Mouse (Mus musculus) bone marrow, adult 2 months (tissue): ENCODE results near the gene Apobec2. TPM values are rescaled to one million over a fixed set of nuclear protein-coding genes. Genes with fewer than 3 reads are reported as not detected.
A peak's percentile ranks its signal among the peaks of the same experiment; 100 is the strongest.

Experiments used
- H3K27ac ChIP-seq: fragments of 200-500 bp; 2 replicates; pipeline ENCODE4 v1.5.1; 2012; ENCODE audit warnings: low read depth, mild to moderate bottlenecking, control low read depth, inconsistent platforms, low read length; ENCODE audit not compliant: control insufficient read depth, poor library complexity, insufficient read depth
- H3K4me1 ChIP-seq: fragments of 200-500 bp; 2 replicates; pipeline ENCODE4 v1.6.1; 2011; ENCODE audit warnings: low read length; ENCODE audit not compliant: control insufficient read depth, insufficient read depth
- H3K4me3 ChIP-seq: fragments of 200-500 bp; replicated peaks from 2 replicates; pipeline ENCODE3; 2011; ENCODE audit warnings: mild to moderate bottlenecking, low read depth, low read length, control low read depth; ENCODE audit not compliant: control insufficient read depth
- CTCF ChIP-seq: fragments of 200-500 bp; IDR thresholded peaks from 2 replicates; pipeline ENCODE4 v1.5.1; 2011; ENCODE audit warnings: low read length, control low read depth; ENCODE audit not compliant: control insufficient read depth, insufficient read depth
- POLR2A ChIP-seq: fragments of 200-500 bp; IDR thresholded peaks from 2 replicates; pipeline ENCODE4 v1.6.1; 2011; ENCODE audit warnings: low read depth, mild to moderate bottlenecking, control low read depth, low read length, borderline replicate concordance; ENCODE audit not compliant: control insufficient read depth
- WGBS: fragments of 180-500 bp; shearing (Covaris S2); methylation state at CpG from one replicate; pipeline ENCODE4 v1.1.7; 2018; 5-methylcytosine and 5-hydroxymethylcytosine counted together
- polyA plus RNA-seq: library from polyadenylated mRNA; stranded (reverse); fragments of >200 nt; gene quantifications from 2 replicates; pipeline ENCODE4 v1.2.4, GENCODE M21; 2011; ENCODE audit warnings: low replicate concordance; ENCODE audit not compliant: missing spikeins, insufficient read depth, insufficient read length

The Apobec2 gene
- polyA plus RNA-seq, 1 experiment: not detected

GRCm38 (mm10) chr17:48418781-48419180 is 13.9 kb downstream of the Apobec2 start:
- peak overlapping the region; percentile 37; the same call in 1 of the 2 replicates for H3K27ac ChIP-seq
- 44% methylated on average over 1 of the region's 1 CpGs for WGBS
- no peak overlapping the region for H3K4me3 ChIP-seq

DNA sequence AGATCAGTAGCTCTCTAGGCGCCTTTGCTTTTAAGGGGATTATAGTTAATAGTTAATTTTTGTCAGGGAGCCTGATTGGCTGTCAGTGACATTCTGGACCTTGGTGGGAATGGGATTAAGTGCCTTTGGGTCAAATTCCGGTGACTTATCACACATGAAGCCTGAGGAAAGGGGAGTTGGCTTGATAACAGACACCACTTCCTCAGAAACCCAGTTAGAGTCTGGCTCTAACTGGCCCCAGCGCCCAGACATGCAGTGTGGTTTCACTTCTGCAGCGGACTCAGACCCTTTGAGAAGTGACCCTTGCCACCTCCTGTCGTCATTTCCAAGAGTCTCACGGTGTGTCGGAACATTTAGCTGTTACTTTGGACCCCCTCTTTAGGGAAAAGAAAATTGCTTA is 14.6 kb downstream of the Apobec2 start:
- 9% methylated on average over 7 of the region's 7 CpGs for WGBS
- Histone ChIP-seq H3K4me1 (no peaks in the 10 kb centered on the region; the same call in 1 of the 2 replicates), H3K27ac (no peak overlapping the region; the same call in 1 of the 2 replicates), H3K4me3 (peak overlapping the region; percentile 0)
- TF ChIP-seq CTCF (no peak), POLR2A (no peak)

More at GRCm38 (mm10) chr17:48418781-48419180, 13.9 kb downstream of the Apobec2 start:
- TF ChIP-seq CTCF (no peak), POLR2A (no peak)
- no peaks in the 10 kb centered on the region; the same call in 1 of the 2 replicates for H3K4me1 ChIP-seq

GRCm38 (mm10) chr17:48417521-48417920 is 15.2 kb downstream of the Apobec2 start:
- 54% methylated on average over 6 of the region's 6 CpGs for WGBS
- Histone ChIP-seq H3K4me3 (no peak overlapping the region), H3K27ac (no peak overlapping the region), H3K4me1 (no peaks in the 10 kb centered on the region; the same call in 1 of the 2 replicates)
- TF ChIP-seq CTCF: no peak
- no peak for TF ChIP-seq POLR2A

- Histone ChIP-seq H3K27ac (no peak overlapping the region), H3K4me3 (no peak overlapping the region), H3K4me1 (no peaks in the 10 kb centered on the region; the same call in 1 of the 2 replicates)
- TF ChIP-seq POLR2A (no peak), CTCF (peak; percentile 35)
- 90% methylated on average over 14 of the region's 14 CpGs for WGBS
Observed at GRCm38 (mm10) chr17:48416425-48417195, 16.1 kb downstream of the Apobec2 start.

DNA sequence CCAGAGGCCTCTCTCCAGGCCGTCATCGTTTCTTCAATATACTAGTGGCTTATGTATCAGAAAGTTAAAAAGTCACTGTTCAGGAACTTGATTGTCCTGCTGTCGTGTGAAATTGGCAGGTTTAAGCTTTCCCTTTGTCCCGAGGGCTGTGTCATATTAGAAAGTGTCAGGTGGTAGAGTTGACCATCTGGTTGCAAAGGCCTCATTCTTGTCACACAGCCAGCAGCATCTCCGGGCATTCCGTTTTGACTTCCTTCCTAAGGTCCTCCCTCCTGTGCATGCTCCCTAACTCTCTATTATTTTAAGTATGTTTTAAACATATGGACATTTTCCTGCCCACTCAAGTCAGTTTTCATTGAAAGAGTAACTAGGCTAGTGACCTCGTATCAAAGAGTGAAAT is 16.7 kb downstream of the Apobec2 start:
- WGBS: 88% methylated on average over 7 of the region's 7 CpGs
- TF ChIP-seq POLR2A: no peak
- TF ChIP-seq CTCF: no peak
- H3K4me3 ChIP-seq: no peak overlapping the region
- no peak overlapping the region for H3K27ac ChIP-seq
- no peaks in the 10 kb centered on the region; the same call in 1 of the 2 replicates for H3K4me1 ChIP-seq

DNA sequence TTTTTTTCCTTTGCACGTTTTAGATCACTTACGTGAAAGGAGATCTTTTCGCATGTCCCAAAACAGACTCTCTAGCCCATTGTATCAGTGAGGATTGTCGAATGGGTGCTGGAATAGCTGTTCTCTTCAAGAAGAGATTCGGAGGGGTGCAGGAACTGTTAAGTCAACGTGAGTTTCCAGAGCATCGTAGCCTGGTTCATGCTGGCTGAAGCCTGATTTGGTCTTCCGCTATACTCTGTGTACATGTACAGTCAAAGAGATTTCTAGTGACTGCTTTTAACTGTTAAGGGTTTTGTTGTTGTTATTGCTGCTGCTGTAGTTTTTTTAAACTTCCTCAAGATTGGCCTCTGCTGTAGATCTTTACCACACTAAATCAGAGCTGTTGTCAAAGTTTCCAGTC is 21.5 kb downstream of the Apobec2 start:
- Histone ChIP-seq H3K4me3 (peak overlapping the region; percentile 37), H3K27ac (no peak overlapping the region)
- WGBS: 44% methylated on average over 8 of the region's 8 CpGs

GRCm38 (mm10) chr17:48410299-48410785 is 22.4 kb downstream of the Apobec2 start:
- TF ChIP-seq POLR2A: no peak
- TF ChIP-seq CTCF: no peak
- peaks cover 3% of the 10 kb centered on the region for H3K4me1 ChIP-seq
- under 1% methylated on average over 13 of the region's 13 CpGs for WGBS
- H3K27ac ChIP-seq: peak overlapping the region; percentile 78
- H3K4me3 ChIP-seq: peak overlapping the region; percentile 68

More for the DNA sequence above, 21.5 kb downstream of the Apobec2 start:
- H3K4me1 ChIP-seq: peaks cover 3% of the 10 kb centered on the region
- TF ChIP-seq POLR2A (no peak), CTCF (no peak)
